Mouse (Mus musculus) thymus, adult 2 months (tissue): ENCODE measurements around the gene Ttc21a. TPM values are rescaled to one million over a fixed set of nuclear protein-coding genes. Genes with fewer than 3 reads are reported as not detected.

Experiments used
- DNase-seq: peaks from one replicate; pipeline ENCODE4 v3.0.0; 2021
- H3K27ac ChIP-seq: fragments of 200-500 bp; 2 replicates; pipeline ENCODE4 v1.5.1; 2012; ENCODE audit warnings: low read length, control low read depth; ENCODE audit not compliant: control insufficient read depth, insufficient read depth
- H3K27me3 ChIP-seq: fragments of 200-500 bp; 2 replicates; pipeline ENCODE4 v1.6.1; 2012; ENCODE audit warnings: mild to moderate bottlenecking, low read length, moderate library complexity, mixed read lengths; ENCODE audit not compliant: control insufficient read depth, insufficient read depth
- H3K36me3 ChIP-seq: fragments of 200-500 bp; 2 replicates; pipeline ENCODE4 v1.6.1; 2012; ENCODE audit warnings: mild to moderate bottlenecking, low read length, moderate library complexity; ENCODE audit not compliant: control insufficient read depth, insufficient read depth
- H3K4me1 ChIP-seq: fragments of 200-500 bp; replicated peaks from 2 replicates; pipeline ENCODE4 v1.6.1; 2012; ENCODE audit warnings: low read length; ENCODE audit not compliant: control insufficient read depth, insufficient read depth
- H3K4me3 ChIP-seq: fragments of 200-500 bp; 2 replicates; pipeline ENCODE4 v1.5.1; 2012; ENCODE audit warnings: mild to moderate bottlenecking, low read length, control low read depth, moderate library complexity; ENCODE audit not compliant: control insufficient read depth, insufficient read depth
- CTCF ChIP-seq: fragments of 200-500 bp; IDR thresholded peaks from 2 replicates; pipeline ENCODE4 v1.5.1; 2012; ENCODE audit warnings: mild to moderate bottlenecking, control low read depth, low read length, moderate library complexity, borderline replicate concordance; ENCODE audit not compliant: control insufficient read depth, poor library complexity, insufficient read depth; ENCODE audit errors: extremely low read depth
- POLR2A ChIP-seq: fragments of 200-500 bp; IDR thresholded peaks from 2 replicates; pipeline ENCODE4 v1.6.1; 2012; ENCODE audit warnings: mild to moderate bottlenecking, low read length, control low read depth, moderate library complexity; ENCODE audit not compliant: control insufficient read depth, poor library complexity, insufficient read depth; ENCODE audit errors: extremely low read depth
- WGBS: fragments of 180-500 bp; shearing (Covaris S2); methylation state at CpG from one replicate; pipeline ENCODE4 v1.1.7; 2018; 5-methylcytosine and 5-hydroxymethylcytosine counted together
- polyA plus RNA-seq: library from polyadenylated mRNA; depleted of rRNA; stranded (reverse); fragments of >200 nt; gene quantifications from 2 replicates; pipeline ENCODE4 v1.2.3, GENCODE M21; 2012

Ttc21a gene
- polyA plus RNA-seq, 1 experiment = 0.18 TPM

DNA sequence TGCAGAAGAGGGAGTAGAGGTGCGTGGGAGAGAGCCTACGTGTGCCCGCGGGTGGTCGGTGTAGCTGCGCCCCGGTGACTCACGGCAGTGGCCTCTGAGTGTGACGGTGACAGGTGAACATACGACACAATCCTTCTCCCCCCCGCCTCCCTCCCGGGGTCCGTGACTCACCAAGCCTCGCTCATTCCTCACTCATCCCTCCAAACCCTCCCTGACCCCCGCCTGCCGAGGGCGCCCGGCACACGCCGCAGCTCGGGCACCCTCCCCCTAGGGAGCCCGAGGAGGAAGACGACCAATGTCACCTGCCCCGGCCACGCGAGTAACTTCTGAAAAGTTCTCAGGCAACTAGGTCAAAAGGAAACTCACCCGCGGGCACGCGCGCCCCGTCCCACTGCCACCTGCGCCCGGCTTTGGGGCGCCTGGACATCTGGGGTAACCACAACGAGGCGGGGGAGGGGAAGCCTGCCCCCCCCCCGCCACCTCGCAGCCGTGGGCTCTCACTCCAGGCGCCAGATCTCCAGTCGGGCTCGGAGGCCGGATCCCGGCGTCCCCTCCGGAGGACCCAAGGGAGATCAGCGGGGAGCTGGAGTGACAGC lies 45.6 kb downstream of the Ttc21a start:
- TF ChIP-seq POLR2A (no peak), CTCF (no peak)
- Histone ChIP-seq H3K27ac (peak overlapping the region; percentile 98), H3K4me3 (peak overlapping the region; percentile 87), H3K27me3 (no peaks in the 10 kb centered on the region), H3K36me3 (no peaks in the 10 kb centered on the region), H3K4me1 (peaks cover 49% of the 10 kb centered on the region)
- peak; percentile 81 for DNase-seq
- under 1% methylated on average over 48 of the region's 48 CpGs for WGBS

DNA sequence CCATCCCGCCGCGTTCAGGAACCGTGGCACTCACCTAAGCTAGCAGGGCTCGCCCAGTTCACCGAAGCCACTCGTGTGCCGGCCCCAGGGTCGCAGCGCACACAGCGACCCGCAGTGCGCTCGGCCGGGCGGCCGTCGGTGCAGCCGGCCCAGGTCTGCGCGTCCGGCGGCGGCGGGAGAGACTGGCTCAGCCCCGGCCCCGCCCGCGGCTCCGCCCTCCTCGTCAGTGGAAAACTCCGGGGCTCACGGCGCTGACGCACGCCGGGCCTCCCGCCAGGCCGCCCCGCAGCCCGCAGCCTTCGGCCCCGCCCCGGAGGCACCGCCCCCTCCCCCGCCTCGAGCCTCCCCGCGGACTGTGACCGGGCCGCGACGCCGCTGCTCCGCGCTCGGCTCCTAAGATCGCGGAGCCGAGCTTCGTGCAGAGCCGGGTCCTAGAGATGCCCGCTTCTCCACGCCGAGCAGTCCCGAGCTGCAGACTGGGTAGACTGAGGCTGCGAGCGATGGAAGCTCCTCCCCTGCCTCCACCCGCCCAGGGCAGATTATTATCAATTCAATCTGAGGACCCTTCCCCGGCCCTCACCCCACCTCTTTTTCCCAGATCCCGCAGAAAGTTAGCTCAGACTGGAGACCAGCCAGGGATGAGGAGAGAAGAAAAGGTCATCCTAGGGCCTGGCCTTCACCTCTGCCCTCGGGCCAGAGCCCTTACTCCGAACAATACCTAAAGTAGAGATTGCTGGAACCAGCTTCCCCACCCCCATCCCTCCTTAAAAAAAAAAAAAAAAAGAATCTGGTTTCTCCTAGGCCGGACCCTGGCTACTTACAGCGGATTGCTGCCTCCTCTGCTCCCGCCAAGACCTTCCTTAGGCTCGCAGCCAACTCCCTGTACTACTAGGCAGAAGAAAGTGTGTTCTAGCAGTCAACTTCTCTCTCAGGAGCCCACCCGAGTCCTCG lies 46.5 kb downstream of the Ttc21a start:
- peak; percentile 89 for DNase-seq
- Histone ChIP-seq H3K27me3 (no peaks in the 10 kb centered on the region), H3K36me3 (no peaks in the 10 kb centered on the region), H3K27ac (peak overlapping the region; percentile 98), H3K4me3 (peak overlapping the region; percentile 87), H3K4me1 (peaks cover 46% of the 10 kb centered on the region)
- WGBS = 6% methylated on average over 77 of the region's 79 CpGs
- peak; percentile 95 for TF ChIP-seq POLR2A
- 0 out of 2 replicates have a peak, but pooled peaks have one; percentile 12 for TF ChIP-seq CTCF

DNA sequence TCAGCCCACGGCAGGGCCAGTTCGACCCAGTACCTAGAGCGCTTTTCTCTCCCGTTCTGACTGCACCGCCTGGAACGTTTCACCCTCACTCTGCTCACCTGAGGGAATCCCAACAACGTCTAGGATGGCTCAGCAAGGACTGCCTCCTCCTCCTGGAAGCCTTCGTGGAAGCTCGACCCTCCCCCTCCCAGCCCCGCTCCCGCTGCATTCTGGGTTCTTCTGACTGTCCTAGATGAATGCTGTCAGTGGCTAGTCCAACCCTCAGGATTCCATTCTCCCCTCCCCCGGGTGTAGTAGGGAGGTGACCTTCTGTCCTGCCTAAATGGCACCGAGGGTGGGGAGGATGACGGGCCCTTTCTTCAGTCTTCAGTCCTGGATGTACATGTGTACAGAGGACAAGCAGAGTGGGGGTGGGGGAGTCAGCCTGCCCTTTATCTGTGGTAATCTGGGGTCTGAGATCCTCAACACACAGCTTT lies 47.2 kb downstream of the Ttc21a start, which contains the start of gene Csrnp1:
Csrnp1 (minus strand) TSS at position 123 of the 476 bp plus-strand sequence.
- 48% methylated on average over 14 of the region's 14 CpGs for WGBS
- peak; percentile 48 for DNase-seq
- Histone ChIP-seq H3K27me3 (no peaks in the 10 kb centered on the region), H3K36me3 (no peaks in the 10 kb centered on the region), H3K27ac (peak within 1 kb of the TSS; percentile 98), H3K4me3 (peak within 1 kb of the TSS; percentile 87), H3K4me1 (peaks cover 39% of the 10 kb centered on the region)
- TF ChIP-seq POLR2A = no peak
- no peak for TF ChIP-seq CTCF

DNA sequence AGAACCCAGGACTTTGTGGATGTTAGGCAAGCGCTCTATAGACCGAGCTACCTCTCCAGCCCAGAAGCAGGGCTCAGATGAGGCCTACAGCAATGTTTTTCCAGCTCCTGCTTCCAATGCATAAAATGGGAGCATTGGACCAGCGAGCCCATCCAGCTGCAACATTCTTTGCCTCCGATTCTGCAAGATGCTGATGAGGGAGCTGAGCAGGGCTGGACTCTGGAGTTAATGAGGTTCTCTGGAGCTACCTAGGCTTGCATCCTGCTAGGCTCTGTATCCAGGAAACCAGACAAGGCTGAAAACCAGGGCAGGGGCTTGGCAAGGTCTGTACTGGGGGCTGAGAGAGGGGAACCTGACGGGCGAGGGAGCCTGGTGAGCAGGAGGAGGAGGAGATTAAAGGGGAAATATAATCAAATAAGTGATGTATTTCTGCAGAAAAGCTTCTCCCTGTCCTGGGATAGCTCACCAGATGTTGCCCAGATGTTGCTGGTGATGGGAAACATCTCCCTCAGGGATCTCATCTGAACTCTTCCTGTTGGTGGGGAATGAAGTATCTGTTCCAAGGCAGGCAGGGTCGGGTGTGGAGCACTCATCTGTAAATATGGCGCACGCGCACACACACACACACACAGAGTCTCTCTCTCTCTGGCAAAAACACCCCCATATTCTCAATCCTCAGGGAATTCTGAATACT lies 48.6 kb downstream of the Ttc21a start:
- Histone ChIP-seq H3K27ac (no peak overlapping the region), H3K27me3 (no peaks in the 10 kb centered on the region), H3K4me3 (no peak overlapping the region), H3K36me3 (no peaks in the 10 kb centered on the region), H3K4me1 (peaks cover 27% of the 10 kb centered on the region)
- WGBS = 90% methylated on average over 10 of the region's 10 CpGs
- TF ChIP-seq POLR2A = no peak
- no peak for TF ChIP-seq CTCF
- DNase-seq = no peak

DNA sequence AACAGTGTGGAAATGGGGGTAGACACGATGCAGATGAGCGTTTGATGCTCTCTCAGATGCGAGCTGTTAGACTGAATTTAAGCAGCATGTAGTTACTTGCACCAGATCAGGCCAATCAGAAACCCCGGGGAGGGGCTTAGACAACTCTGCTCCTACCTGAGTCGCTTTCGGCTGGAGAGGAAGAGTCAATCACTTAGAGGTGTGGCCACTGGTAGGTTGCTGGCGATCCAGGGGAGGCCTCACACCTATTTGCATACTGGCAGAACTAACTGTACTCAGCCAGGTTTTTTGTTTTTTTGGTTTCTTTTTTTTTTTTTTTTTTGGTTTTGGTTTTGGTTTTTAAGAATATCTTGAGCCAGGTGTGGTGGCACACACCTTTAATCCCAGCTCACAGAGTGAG lies 50.9 kb downstream of the Ttc21a start:
- H3K36me3 ChIP-seq = no peaks in the 10 kb centered on the region
- TF ChIP-seq CTCF (no peak), POLR2A (no peak)
- no peak overlapping the region for H3K4me3 ChIP-seq
- H3K4me1 ChIP-seq = peaks cover 29% of the 10 kb centered on the region
- H3K27me3 ChIP-seq = no peaks in the 10 kb centered on the region
- H3K27ac ChIP-seq = no peak overlapping the region
- DNase-seq = no peak
- 62% methylated on average over 7 of the region's 7 CpGs for WGBS

DNA sequence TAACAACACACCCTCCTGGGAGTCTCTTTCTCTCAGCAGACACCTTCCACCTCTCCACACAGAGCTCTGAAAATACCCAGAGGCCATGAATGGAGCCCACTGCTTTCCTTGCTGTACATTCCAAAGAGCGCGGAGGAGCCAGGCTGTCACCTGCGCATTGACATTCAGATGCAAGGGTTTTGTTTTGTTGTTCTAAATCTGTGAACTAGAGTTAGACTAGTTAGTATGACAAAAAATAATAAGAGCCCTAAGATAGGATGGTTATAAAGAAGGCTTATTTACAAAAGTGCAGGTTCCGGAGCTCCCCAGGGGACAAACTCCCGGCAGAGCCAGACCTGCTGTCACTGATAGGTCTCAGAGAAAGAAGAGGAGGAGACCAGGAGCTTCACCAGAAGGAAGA lies 53.9 kb downstream of the Ttc21a start:
- no peak for DNase-seq
- Histone ChIP-seq H3K27me3 (no peaks in the 10 kb centered on the region), H3K4me3 (no peak overlapping the region), H3K27ac (no peak overlapping the region), H3K4me1 (peaks cover 15% of the 10 kb centered on the region), H3K36me3 (no peaks in the 10 kb centered on the region)
- 90% methylated on average over 5 of the region's 5 CpGs for WGBS
- TF ChIP-seq CTCF (no peak), POLR2A (no peak)
